In genomic region chr6:90327670-90328069, GRCm38 (mm10) we compare ENCODE assay signal across 9 mouse cellular contexts. TPM values are rescaled to one million over a fixed set of nuclear protein-coding genes. Genes with fewer than 3 reads are reported as not detected.
DNase-seq lines count a peak whose midpoint lies in the region; ATAC-seq lines count a peak whose summit lies in the region.
"Had no signal": no experiment of that assay in that cellular context is flagged by ENCODE, and none has a peak within 500 bp of the region (broad histone marks: within the 10 kb centered on the region; RNA-seq: fewer than 3 reads in every experiment).

No protein-coding gene starts in this region.

- peaks cover 5% of the 10 kb centered on the region for H3K4me1 ChIP-seq in hindbrain, embryonic 10.5 days (replicated peaks)
- H3K4me1 ChIP-seq in hindbrain, embryonic 16.5 days (ENCODE audit: control insufficient read depth, insufficient read depth, low read depth, low read length): peaks cover 6% of the 10 kb centered on the region
- H3K4me1 ChIP-seq in forebrain, embryonic 15.5 days: peaks cover 9% of the 10 kb centered on the region

- no peak overlapping the region for H3K4me3 ChIP-seq in hindbrain, embryonic 10.5 days
- H3K4me3 ChIP-seq in hindbrain, embryonic 16.5 days (ENCODE audit: low read length): no peak overlapping the region
- H3K4me3 ChIP-seq in forebrain, embryonic 15.5 days: no peak overlapping the region
- H3K4me3 ChIP-seq: embryonic facial prominence, embryonic 12.5 days; myocyte had no signal

- no peak overlapping the region for H3K27ac ChIP-seq in hindbrain, embryonic 10.5 days
- H3K27ac ChIP-seq in hindbrain, embryonic 16.5 days (ENCODE audit: low read depth, low read length): no peak overlapping the region
- H3K27ac ChIP-seq in forebrain, embryonic 15.5 days (replicated peaks): no peak overlapping the region
- H3K27ac ChIP-seq: embryonic facial prominence, embryonic 12.5 days had no signal

- no peak overlapping the region for H3K4me2 ChIP-seq in hindbrain, embryonic 16.5 days (ENCODE audit: low read length)
- no peak overlapping the region for H3K4me2 ChIP-seq in forebrain, embryonic 15.5 days (replicated peaks)
- H3K4me2 ChIP-seq: embryonic facial prominence, embryonic 12.5 days had no signal

- peaks cover 14% of the 10 kb centered on the region for H3K27me3 ChIP-seq in hindbrain, embryonic 10.5 days (ENCODE audit: insufficient read depth, poor library complexity, severe bottlenecking)
- H3K27me3 ChIP-seq in hindbrain, embryonic 16.5 days (replicated peaks; ENCODE audit: control insufficient read depth, insufficient read depth, low read length): peaks cover 2% of the 10 kb centered on the region
- no peaks in the 10 kb centered on the region for H3K27me3 ChIP-seq in forebrain, embryonic 15.5 days

- ATAC-seq in hindbrain, embryonic 16.5 days: no peak
- no peak for ATAC-seq in forebrain, embryonic 15.5 days (replicated peaks)

- peak; percentile 17 for DNase-seq in hindbrain, embryonic 10.5 days (ENCODE audit: low spot score)
- DNase-seq in 416B (ENCODE audit: low read depth) (peak; percentile 21), ES-CJ7 (ENCODE audit: low read depth, low spot score) (peak; percentile 33)
- DNase-seq in kidney, postnatal 4 days: peak; percentile 41 to 49
- no peak for DNase-seq in thymus, postnatal 0 days (ENCODE audit: low spot score)

- H3K36me3 ChIP-seq in hindbrain, embryonic 10.5 days: no peaks in the 10 kb centered on the region
- no peaks in the 10 kb centered on the region for H3K36me3 ChIP-seq in hindbrain, embryonic 16.5 days (ENCODE audit: control insufficient read depth, insufficient read depth, low read length)
- no peaks in the 10 kb centered on the region for H3K36me3 ChIP-seq in forebrain, embryonic 15.5 days
- H3K36me3 ChIP-seq: embryonic facial prominence, embryonic 12.5 days had no signal

- H3K9ac ChIP-seq in hindbrain, embryonic 16.5 days (ENCODE audit: low read depth, low read length): no peak overlapping the region
- H3K9ac ChIP-seq in forebrain, embryonic 15.5 days (replicated peaks): no peak overlapping the region
- H3K9ac ChIP-seq: embryonic facial prominence, embryonic 12.5 days had no signal

- no peaks in the 10 kb centered on the region for H3K9me3 ChIP-seq in hindbrain, embryonic 10.5 days
- H3K9me3 ChIP-seq in hindbrain, embryonic 16.5 days (ENCODE audit: control insufficient read depth, low read length): no peaks in the 10 kb centered on the region
- H3K9me3 ChIP-seq in forebrain, embryonic 15.5 days: no peaks in the 10 kb centered on the region
- H3K9me3 ChIP-seq: embryonic facial prominence, embryonic 12.5 days had no signal

- WGBS in hindbrain, embryonic 10.5 days: 27% methylated on average over 6 of the region's 6 CpGs
- WGBS in hindbrain, embryonic 16.5 days: 17% methylated on average over 6 of the region's 6 CpGs
- 28% methylated on average over 6 of the region's 6 CpGs for WGBS in forebrain, embryonic 15.5 days

RNA-seq across cellular contexts. Expression of gene Chst13, which starts 2.7 kb away (rescaled TPM):
- not detected in 2 replicates for polyA plus RNA-seq in hindbrain, embryonic 10.5 days (2016; fragmentation: Nextera tagmentation; extraction: Ambion mirVana)
- 0.19 and 0.24 TPM in 2 replicates for polyA plus RNA-seq in hindbrain, embryonic 16.5 days (2015; fragmentation: Nextera tagmentation; extraction: Ambion mirVana)
- polyA plus RNA-seq in thymus, postnatal 0 days (2015; fragmentation: Nextera tagmentation; extraction: Ambion mirVana): 0.13 TPM in 1 of 2 replicates, not detected in the other
- not detected in 2 replicates for polyA plus RNA-seq in forebrain, embryonic 15.5 days (2015; fragmentation: Nextera tagmentation; extraction: Ambion mirVana)

RNA-seq across cellular contexts. Expression of gene Uroc1, which starts 5.4 kb away (rescaled TPM):
- polyA plus RNA-seq in hindbrain, embryonic 10.5 days (2016; fragmentation: Nextera tagmentation; extraction: Ambion mirVana): not detected in 2 replicates
- 0.04 TPM in 1 of 2 replicates, not detected in the other for polyA plus RNA-seq in hindbrain, embryonic 16.5 days (2015; fragmentation: Nextera tagmentation; extraction: Ambion mirVana)
- polyA plus RNA-seq in thymus, postnatal 0 days (2015; fragmentation: Nextera tagmentation; extraction: Ambion mirVana): 0.05 TPM in 1 of 2 replicates, not detected in the other
- polyA plus RNA-seq in forebrain, embryonic 15.5 days (2015; fragmentation: Nextera tagmentation; extraction: Ambion mirVana): not detected in 2 replicates
- polyA plus RNA-seq: embryonic facial prominence, embryonic 12.5 days; myocyte had no signal

RNA-seq across cellular contexts. Expression of gene BC048671, which starts 26.7 kb away (rescaled TPM):
- polyA plus RNA-seq in hindbrain, embryonic 10.5 days (2016; fragmentation: Nextera tagmentation; extraction: Ambion mirVana): not detected in 2 replicates
- not detected in 2 replicates for polyA plus RNA-seq in hindbrain, embryonic 16.5 days (2015; fragmentation: Nextera tagmentation; extraction: Ambion mirVana)
- not detected in 2 replicates for polyA plus RNA-seq in thymus, postnatal 0 days (2015; fragmentation: Nextera tagmentation; extraction: Ambion mirVana)
- polyA plus RNA-seq in forebrain, embryonic 15.5 days (2015; fragmentation: Nextera tagmentation; extraction: Ambion mirVana): not detected in 2 replicates
- polyA plus RNA-seq: embryonic facial prominence, embryonic 12.5 days; myocyte had no signal

RNA-seq across cellular contexts. Expression of gene Zxdc, which starts 41.6 kb away (rescaled TPM):
- 5.8 and 8.4 TPM in 2 replicates for polyA plus RNA-seq in hindbrain, embryonic 10.5 days (2016; fragmentation: Nextera tagmentation; extraction: Ambion mirVana)
- polyA plus RNA-seq in hindbrain, embryonic 16.5 days (2015; fragmentation: Nextera tagmentation; extraction: Ambion mirVana): 7.7 and 9.7 TPM in 2 replicates
- 7.2 and 8.1 TPM in 2 replicates for polyA plus RNA-seq in thymus, postnatal 0 days (2015; fragmentation: Nextera tagmentation; extraction: Ambion mirVana)
- 12.3 and 12.4 TPM in 2 replicates for polyA plus RNA-seq in forebrain, embryonic 15.5 days (2015; fragmentation: Nextera tagmentation; extraction: Ambion mirVana)
